Mouse (Mus musculus) megakaryocyte progenitor cell, adult 5-6 weeks (primary cell): ENCODE data around the gene Kntc1. TPM values are rescaled to one million over a fixed set of nuclear protein-coding genes. Genes with fewer than 3 reads are reported as not detected.
A peak's percentile ranks its signal among the peaks of the same experiment; 100 is the strongest.

Experiments used
- ATAC-seq: replicated peaks from 2 replicates; pipeline ENCODE4 v1.8.0; 2016; ENCODE audit warnings: mild to moderate bottlenecking, moderate TSS enrichment, inconsistent platforms; ENCODE audit not compliant: poor library complexity
- total RNA-seq, 2 experiments: library from RNA; stranded (forward) in 1 of 2; stranded (reverse) in 1 of 2; fragments of 157-497, 149-512 nt in 1 of 2; fragments of 200-1000 nt in 1 of 2; gene quantifications; 2 replicates each; pipeline versions ENCODE4 v1.2.3 to v1.2.4; 2015 to 2017

Kntc1 gene
- total RNA-seq, 2 experiments from 2014 or later, result 30.5 to 53.1 TPM

- no peak for ATAC-seq
These were observed 59.0 kb downstream of the Kntc1 start for GRCm38 (mm10) chr5:123808541-123808940.

DNA sequence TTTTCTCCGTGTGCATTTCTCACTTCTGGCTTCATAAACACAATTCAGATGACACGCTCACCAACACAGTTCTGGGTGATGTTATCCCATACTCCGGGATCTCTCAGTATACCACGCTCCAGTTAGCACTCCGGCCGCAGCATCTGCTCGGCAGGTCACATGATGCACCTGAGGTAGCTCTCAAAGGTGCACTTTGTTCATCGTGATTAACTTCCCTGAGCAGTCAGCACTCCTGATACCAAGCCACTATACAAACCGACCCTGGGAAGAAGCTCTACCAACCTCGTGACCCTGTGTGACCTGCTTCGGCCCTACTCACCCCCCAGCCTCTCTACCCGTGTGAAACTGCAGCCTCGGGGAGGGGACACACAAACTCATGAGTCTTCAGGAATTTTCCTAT lies 59.6 kb downstream of the Kntc1 start:
- no peak for ATAC-seq

- ATAC-seq, result peak; percentile 57
These were observed 67.4 kb downstream of the Kntc1 start for GRCm38 (mm10) chr5:123816891-123817290.

DNA sequence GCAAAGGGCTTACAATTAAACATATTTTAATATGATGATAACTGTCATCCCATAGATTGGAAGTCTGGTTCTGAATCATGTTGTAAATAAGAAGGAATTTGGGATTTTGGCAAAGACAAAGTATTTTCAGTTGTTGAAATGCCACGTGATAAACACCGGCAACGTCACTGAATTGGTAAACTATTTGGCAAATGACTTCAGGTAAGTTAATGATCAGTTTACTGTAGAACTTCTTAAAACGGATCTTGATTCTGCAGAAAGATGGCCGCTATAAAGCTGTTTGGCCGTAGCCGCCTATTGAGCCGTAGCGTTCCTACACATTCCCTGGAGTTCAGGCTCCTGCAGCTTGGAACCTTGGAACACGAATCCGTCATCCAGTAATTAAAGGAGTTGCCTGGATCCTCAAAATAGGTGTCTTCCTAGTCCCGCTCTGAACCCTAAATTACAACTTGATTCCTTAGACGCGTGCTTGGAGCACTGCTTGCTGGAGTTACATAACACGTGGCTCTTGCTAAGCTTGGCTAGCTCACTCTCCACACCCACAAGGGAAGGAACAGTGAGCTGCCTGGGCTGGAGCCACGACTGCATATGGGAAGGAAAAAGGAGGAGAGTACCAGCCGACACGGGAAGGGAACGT lies 69.5 kb downstream of the Kntc1 start:
- ATAC-seq, result no peak

DNA sequence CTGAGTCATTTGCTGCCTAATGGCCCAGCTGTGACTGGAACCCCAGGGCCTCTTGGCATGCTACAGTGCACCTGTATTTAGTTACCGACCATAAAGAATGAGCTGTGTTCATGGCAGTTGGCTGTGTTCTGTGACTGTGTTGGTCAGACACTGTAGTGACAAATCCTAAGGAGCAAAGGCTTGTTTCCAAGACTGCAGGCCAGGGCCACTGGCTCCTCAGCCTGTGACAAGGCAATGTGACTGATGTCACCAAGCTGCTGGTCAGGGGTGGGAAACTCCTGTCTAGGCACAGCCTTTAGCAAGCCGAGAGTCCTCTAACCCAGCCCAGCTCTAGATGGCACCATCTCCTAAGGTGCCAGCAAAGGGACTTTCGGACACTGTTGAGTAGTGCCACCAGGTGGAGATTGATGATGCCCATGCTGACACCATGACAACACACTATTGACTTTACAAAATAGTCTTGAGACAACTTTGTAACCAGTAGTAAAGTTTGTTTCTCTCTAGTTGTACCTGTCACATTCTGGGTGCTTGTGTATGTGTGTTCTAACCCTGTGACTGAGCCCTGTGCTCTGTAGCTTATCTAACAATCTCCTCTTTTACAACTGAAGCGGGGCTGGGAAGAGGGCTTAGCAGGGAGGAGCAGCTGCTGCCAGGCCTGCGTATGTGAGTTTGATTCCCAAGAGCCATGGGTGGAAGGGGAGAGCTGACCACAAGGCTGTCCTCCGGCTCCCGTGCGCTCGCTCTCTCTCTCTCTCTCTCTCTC lies 71.2 kb downstream of the Kntc1 start:
- ATAC-seq, result peak; percentile 68

GRCm38 (mm10) chr5:123821264-123821571 lies 71.7 kb downstream of the Kntc1 start:
- no peak for ATAC-seq

DNA sequence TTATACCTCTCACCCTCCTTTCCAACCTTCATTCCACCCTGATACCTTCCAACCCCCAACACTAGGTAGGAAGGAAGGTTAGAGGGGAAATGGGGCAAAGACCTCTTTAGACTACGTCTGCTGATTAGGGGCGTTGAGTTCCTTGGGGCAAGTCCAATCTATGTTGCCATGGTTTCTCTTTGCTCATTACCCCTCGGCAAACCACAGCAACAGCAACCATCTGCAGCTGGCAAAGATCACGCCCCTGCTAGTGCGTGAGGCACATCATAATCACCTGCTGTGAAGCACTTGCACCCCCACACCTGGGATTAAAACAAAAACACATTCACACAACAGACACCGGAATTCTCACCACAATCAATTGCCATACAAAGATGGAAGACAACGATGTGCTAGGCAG lies 73.2 kb downstream of the Kntc1 start:
- no peak for ATAC-seq

- ATAC-seq, result no peak
These were observed 78.2 kb downstream of the Kntc1 start for GRCm38 (mm10) chr5:123827659-123828091.

DNA sequence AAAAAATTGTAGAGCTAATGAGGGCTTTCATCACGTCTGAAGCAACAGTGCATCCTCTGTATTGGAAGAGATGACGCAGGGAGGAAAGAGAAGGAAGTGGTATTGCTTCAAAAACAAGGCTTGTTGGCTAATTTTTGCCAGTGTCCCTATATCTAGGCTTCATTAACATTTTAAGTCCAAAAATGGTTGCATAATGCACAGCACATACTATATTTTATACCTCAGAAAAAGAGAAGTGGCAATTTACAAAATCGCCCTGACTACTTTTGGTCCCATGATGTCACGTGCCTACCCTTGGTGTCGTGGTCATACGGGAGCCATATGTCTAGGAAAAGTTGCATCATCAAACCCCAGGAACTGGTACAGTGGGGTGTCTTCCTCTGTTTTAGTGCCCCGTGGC lies 82.8 kb downstream of the Kntc1 start:
- peak; percentile 94 for ATAC-seq

DNA sequence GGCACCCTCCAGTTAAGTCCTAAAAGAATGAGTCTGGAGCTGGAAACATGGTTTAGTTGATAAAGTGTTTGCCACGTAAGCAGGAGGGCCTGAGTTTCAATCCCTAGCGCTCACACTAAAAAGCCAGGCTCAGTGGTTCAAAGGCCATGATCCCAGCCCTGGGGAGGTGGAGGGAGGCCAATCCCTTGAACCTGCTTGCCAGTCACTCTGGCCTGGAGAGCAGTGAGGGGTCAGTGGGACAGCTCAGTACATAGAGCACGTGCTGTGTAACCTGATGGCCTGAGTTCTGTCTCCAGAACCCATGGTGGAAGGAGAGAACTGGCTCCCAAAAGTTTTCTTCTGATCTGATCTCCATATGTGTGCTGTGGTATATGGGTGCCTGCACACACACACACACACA lies 85.3 kb downstream of the Kntc1 start:
- no peak for ATAC-seq

DNA sequence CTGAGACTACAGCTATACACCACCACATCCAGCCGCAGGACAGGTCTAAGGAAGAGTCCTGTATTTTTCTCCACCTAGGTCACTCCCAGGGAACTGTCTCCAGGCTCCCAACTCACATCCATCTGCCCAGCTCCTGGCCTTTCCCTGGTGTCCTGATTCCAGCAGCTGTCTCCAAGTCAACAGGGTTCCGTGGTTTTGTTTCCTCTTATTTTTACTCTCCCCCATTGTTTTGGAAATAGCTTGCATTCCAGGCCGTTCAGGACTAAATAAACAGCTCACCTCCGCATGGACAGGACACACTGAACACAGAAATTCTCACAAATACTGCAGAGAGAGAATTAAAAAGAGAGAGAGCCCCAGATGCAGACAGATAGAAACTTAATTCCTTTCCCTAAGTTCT lies 87.9 kb downstream of the Kntc1 start:
- ATAC-seq, result no peak

- no peak for ATAC-seq
These were observed 92.9 kb downstream of the Kntc1 start for GRCm38 (mm10) chr5:123842221-123842934.

- 0 out of 2 replicates have a peak, but pooled peaks have one; percentile 26 for ATAC-seq
These were observed 93.4 kb downstream of the Kntc1 start for GRCm38 (mm10) chr5:123842935-123843282.

- ATAC-seq, result no peak
These were observed 94.3 kb downstream of the Kntc1 start for GRCm38 (mm10) chr5:123843816-123844215.

DNA sequence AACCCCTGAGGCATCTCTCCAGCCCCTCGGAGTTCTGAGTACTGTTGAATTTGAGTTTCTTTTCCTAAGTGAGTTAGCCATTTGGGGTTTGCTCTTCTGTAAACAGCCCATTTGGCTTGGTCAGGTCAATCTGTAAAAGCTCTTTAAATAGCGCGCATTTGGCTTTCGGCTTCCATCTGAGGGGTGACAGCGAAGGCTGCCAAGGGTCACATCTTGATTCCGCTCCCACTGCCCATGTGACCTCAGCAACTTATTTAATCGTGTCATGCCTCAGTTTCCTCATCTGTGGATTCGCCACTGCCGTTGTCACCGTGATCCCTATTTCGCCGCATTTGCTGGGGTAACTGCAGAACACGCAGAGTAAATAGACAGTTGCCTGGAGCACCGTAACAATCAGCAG lies 94.8 kb downstream of the Kntc1 start:
- no peak for ATAC-seq

DNA sequence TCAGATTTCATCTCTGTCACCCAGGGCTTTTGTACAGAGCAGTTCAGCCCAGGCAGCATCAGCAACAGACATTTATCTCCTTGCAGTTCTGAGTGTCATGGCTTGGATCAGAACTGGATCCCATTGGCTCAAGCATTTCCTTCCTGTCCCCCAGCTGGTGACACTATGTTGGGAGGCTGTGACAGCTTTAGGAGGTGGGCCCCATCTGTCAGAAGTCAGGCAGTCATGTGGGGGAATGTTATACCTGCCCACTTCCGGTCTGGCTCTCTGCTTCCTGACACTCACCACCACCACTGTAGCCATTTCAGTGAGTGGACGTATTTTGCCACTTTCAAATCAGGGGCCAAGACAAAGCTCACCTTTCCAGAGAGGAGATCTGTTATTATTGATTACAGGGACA lies 101.9 kb downstream of the Kntc1 start:
- peak; percentile 37 for ATAC-seq

GRCm38 (mm10) chr5:123853877-123854504 lies 104.5 kb downstream of the Kntc1 start:
- ATAC-seq, result no peak

DNA sequence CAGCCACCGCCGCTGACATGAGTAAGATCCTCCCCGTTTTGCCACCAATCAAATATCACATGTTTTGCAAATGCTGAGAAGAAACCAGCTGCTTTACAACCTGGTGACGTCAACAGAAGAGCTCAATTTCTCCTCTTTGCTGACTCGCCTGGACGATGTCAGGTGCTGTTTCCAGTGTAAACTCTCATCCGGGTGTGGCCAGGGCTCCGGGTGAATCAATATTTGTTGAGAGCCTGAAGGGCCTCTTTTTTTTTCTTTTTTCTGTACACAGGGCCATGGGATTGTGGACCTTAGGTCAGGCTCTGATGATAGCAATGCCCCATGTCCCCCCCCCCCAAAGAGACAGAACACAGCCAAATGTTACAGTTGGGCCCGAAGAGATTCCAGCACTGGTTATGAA lies 105.0 kb downstream of the Kntc1 start:
- ATAC-seq, result no peak

DNA sequence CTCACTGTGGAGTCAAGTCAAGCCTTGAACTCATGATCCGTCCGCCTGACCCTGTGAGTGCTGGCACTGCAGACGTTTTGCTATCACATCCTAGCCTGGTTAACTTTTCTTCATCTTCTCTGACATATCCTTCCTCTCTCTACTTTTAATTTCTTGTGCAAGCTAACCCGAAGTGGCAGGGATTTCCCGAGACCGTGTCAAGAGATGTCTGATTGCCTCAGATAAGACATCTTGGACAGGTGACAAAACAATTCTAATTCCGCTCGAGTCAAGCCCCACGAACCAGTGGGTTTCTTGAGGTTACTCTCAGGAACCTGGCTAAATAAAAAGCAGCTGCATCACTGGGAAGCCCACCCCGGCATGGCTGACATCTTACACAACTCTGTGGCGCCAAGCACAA lies 109.3 kb downstream of the Kntc1 start:
- ATAC-seq, result peak; percentile 51

- ATAC-seq, result peak; percentile 47
These were observed 113.1 kb downstream of the Kntc1 start for GRCm38 (mm10) chr5:123862374-123863350.
